Mouse (Mus musculus) heart, postnatal 0 days (tissue): ENCODE measurements around the gene Kdm5a.

Source experiments
- CTCF ChIP-seq: IDR thresholded peaks from 2 replicates; pipeline ENCODE4 v1.5.1; 2016; ENCODE audit warnings: antibody characterized with exemption, control low read depth, low read depth
- EP300 ChIP-seq: IDR thresholded peaks from 2 replicates; pipeline ENCODE4 v1.6.1; 2016; ENCODE audit warnings: antibody characterized with exemption, low read depth

GRCm38 (mm10) chr6:120356478-120356877 is 7.4 kb upstream of the Kdm5a start:
- no peak for TF ChIP-seq CTCF
- TF ChIP-seq EP300 = no peak
